Mouse (Mus musculus) forebrain, postnatal 0 days (tissue): ENCODE measurements around the gene Cd99l2. TPM values are rescaled to one million over a fixed set of nuclear protein-coding genes. Genes with fewer than 3 reads are reported as not detected.

Source experiments
- ATAC-seq: fragments of 200-750 bp; cut with Nextera tagmentation; 2 replicates; pipeline ENCODE4 v1.8.0; 2017; ENCODE audit warnings: mild to moderate bottlenecking, moderate library complexity
- DNase-seq: peaks from one replicate; pipeline ENCODE4 v3.0.0-alpha.2; 2015
- H3K27ac ChIP-seq: fragments of 300-500 bp; sonication (generic); 2 replicates; pipeline ENCODE4 v1.5.1; 2014; ENCODE audit warnings: low read depth, mild to moderate bottlenecking, antibody characterized with exemption, low read length, moderate library complexity, mixed read lengths
- H3K27me3 ChIP-seq: fragments of 300-500 bp; sonication (generic); 2 replicates; pipeline ENCODE4 v1.6.1; 2014; ENCODE audit warnings: mild to moderate bottlenecking, low read length, mixed read lengths; ENCODE audit not compliant: insufficient read depth
- H3K36me3 ChIP-seq: fragments of 300-500 bp; sonication (generic); 2 replicates; pipeline ENCODE4 v1.6.1; 2014; ENCODE audit warnings: mild to moderate bottlenecking, moderate library complexity; ENCODE audit not compliant: insufficient read depth
- H3K4me1 ChIP-seq: fragments of 300-500 bp; sonication (generic); 2 replicates; pipeline ENCODE4 v1.6.1; 2014; ENCODE audit warnings: antibody characterized with exemption; ENCODE audit not compliant: insufficient read depth
- H3K4me2 ChIP-seq: fragments of 300-500 bp; sonication (generic); 2 replicates; pipeline ENCODE4 v1.6.1; 2014; ENCODE audit warnings: low read depth, mild to moderate bottlenecking, moderate library complexity
- H3K4me3 ChIP-seq: fragments of 300-500 bp; sonication (generic); 2 replicates; pipeline ENCODE4 v1.5.1; 2014; ENCODE audit warnings: low read depth, low read length, mixed read lengths
- H3K9ac ChIP-seq: fragments of 300-500 bp; sonication (generic); 2 replicates; pipeline ENCODE4 v1.6.1; 2014; ENCODE audit warnings: mild to moderate bottlenecking
- H3K9me3 ChIP-seq: fragments of 300-500 bp; sonication (generic); 2 replicates; pipeline ENCODE4 v1.6.1; 2016; ENCODE audit warnings: low read length
- CTCF ChIP-seq: sonication (generic); IDR thresholded peaks from 2 replicates; pipeline ENCODE4 v1.5.1; 2016; ENCODE audit warnings: antibody characterized with exemption, control low read depth, low read depth
- WGBS: fragments of 180-500 bp; shearing (Covaris S2); extraction: QIAGEN DNeasy Blood & Tissue Kit; methylation state at CpG from one replicate; pipeline ENCODE4 v1.1.7; 2014; 5-methylcytosine and 5-hydroxymethylcytosine counted together
- polyA plus RNA-seq: library from polyadenylated mRNA; unstranded; fragments of >200 nt; fragmentation: Nextera tagmentation; extraction: Ambion mirVana; gene quantifications from 2 replicates; pipeline ENCODE4 v1.2.1, GENCODE M21; 2015
- total RNA-seq: library from RNA; depleted of rRNA; stranded (reverse); fragments of >200 nt; gene quantifications from 2 replicates; pipeline ENCODE4 v1.2.3, GENCODE M21; 2014

The Cd99l2 gene
- total and polyA plus RNA-seq, 2 experiments from 2014 or later = 61.1 to 94.8 TPM

DNA sequence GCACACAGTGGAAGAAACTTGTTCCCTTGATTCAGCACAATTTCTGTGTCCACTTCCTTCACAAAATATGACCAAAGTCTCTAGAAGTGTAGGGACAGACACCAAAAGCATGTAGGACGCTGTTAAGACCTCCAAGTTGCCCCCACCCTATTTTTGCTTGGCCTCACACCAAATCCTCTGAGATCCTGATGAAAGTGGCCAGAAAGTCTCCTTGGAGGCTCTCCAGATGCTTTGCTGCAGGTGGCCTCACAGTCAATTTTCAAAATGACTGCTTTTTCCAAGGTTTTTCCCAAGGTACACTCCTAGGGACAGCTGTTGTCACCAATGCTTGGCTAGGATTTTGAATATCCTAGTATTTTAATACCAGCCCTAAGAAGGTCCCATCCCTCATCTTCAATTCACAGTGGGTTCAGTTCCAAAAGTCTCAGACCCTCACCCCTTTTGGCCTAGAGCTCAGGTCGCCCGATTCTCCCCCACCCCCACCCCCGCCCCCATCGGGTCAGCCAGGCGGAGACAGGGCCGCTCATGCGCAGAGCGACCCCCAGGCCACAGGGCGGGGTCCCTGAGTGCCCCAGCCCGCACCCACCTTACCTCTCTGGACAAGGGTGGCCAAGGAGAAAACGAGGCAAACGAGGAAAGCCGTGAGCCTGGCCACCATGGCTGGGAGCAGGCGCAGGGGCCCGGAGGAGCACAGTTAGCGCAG lies 567 bp downstream of the Cd99l2 start:
- 27% methylated on average over 17 of the region's 17 CpGs for WGBS
- Histone ChIP-seq H3K9me3 (no peaks in the 10 kb centered on the region), H3K36me3 (no peaks in the 10 kb centered on the region), H3K27me3 (no peaks in the 10 kb centered on the region), H3K27ac (peak overlapping the region; percentile 91), H3K4me1 (no peaks in the 10 kb centered on the region), H3K9ac (peak overlapping the region; percentile 73), H3K4me2 (peak overlapping the region; percentile 70), H3K4me3 (peak overlapping the region; percentile 50)
- ATAC-seq (peak; percentile 60), DNase-seq (no peak)
- no peak for TF ChIP-seq CTCF

DNA sequence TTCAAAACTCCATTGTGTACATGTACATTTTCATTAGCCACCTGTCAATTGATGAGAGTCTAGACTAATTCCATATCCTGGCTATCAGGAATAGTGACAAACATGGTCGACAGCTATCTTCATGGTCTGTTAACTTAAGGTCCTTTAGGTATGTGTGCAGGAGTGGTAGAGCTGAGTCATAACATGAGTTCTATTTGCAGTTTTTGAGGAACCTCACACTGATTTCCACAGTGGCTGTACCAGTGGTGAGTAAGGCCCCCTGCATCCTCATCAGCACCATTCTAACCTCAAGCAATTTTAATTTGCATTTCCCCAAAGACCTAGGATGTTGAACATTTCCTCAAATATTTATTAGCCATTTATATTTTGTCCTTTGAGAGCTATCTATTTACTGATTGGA lies 3.3 kb downstream of the Cd99l2 start:
- no peak overlapping the region for H3K27ac ChIP-seq
- no peaks in the 10 kb centered on the region for H3K9me3 ChIP-seq
- H3K4me1 ChIP-seq = no peaks in the 10 kb centered on the region
- H3K27me3 ChIP-seq = no peaks in the 10 kb centered on the region
- no peak for ATAC-seq
- WGBS = 88% methylated on average over 1 of the region's 1 CpGs
- DNase-seq = no peak
- no peaks in the 10 kb centered on the region for H3K36me3 ChIP-seq
- TF ChIP-seq CTCF = no peak
- H3K4me3 ChIP-seq = no peak overlapping the region
- no peak overlapping the region for H3K9ac ChIP-seq
- H3K4me2 ChIP-seq = no peak overlapping the region

DNA sequence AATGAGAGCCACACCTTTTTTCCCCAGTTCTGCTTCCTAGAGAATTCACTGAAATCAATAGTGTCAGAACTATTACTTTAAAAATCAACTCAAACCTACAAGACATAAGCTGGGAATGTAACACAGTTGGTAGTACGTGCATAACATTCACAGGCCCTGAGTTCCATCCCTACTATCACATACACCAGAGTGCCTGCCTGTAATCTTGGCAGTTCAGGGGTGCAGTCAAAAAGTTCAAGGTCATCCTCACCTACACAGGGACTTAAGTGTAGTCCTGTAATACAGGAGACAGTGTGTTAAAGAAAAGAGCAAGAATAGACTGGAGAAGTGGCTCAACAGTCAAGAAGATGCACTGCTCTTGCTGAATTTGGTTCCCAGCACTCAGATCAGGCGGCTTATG lies 10.4 kb downstream of the Cd99l2 start:
- H3K27me3 ChIP-seq = no peaks in the 10 kb centered on the region
- no peak overlapping the region for H3K4me2 ChIP-seq
- 90% methylated on average over 2 of the region's 2 CpGs for WGBS
- no peak overlapping the region for H3K9ac ChIP-seq
- DNase-seq (no peak), ATAC-seq (no peak)
- H3K4me3 ChIP-seq = no peak overlapping the region
- TF ChIP-seq CTCF = no peak
- no peak overlapping the region for H3K27ac ChIP-seq
- H3K4me1 ChIP-seq = no peaks in the 10 kb centered on the region
- H3K9me3 ChIP-seq = no peaks in the 10 kb centered on the region
- H3K36me3 ChIP-seq = no peaks in the 10 kb centered on the region

DNA sequence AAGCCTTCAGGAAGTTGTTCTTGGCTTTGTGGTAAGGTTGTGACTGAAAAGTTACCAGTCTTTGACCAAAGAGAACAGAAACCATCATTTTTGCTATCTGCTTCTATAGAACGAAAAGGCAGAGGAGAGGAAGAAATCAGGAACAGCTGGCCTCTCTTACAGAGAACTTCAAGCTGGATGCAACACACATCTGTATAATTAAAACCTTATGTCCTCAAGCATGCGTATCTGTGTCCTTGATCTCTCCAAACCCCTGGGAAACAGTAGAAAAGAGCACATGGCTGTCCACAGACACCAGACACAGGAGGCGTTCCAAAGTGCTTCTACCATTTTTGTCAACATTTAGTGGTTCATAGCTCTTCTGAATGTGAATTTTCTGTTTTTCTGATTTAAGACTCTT lies 16.7 kb downstream of the Cd99l2 start:
- H3K27me3 ChIP-seq = no peaks in the 10 kb centered on the region
- H3K4me1 ChIP-seq = no peaks in the 10 kb centered on the region
- ATAC-seq = no peak
- DNase-seq = no peak
- no peak overlapping the region for H3K4me3 ChIP-seq
- no peak overlapping the region for H3K4me2 ChIP-seq
- no peaks in the 10 kb centered on the region for H3K9me3 ChIP-seq
- WGBS = 86% methylated on average over 3 of the region's 3 CpGs
- no peak overlapping the region for H3K9ac ChIP-seq
- H3K36me3 ChIP-seq = no peaks in the 10 kb centered on the region
- TF ChIP-seq CTCF = no peak
- no peak overlapping the region for H3K27ac ChIP-seq

DNA sequence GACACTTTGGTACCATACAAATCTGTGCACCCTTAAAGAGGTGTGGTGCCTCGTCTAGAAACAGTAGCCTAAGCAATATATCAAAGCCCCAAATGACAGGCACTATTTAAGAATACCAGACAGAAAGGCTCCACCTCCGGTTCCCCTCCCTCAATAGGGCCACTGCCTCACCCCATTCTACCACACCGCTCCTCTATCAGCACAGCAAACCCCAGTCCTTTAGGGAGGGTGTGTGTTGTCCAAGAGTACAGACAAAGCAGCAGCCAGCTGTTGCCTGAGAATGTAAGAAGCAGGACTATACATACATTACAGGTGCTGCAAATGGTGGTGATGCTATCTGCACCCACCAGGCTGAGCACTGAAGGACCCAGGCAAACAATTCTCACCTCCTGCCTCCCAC lies 17.2 kb downstream of the Cd99l2 start:
- Histone ChIP-seq H3K4me3 (no peak overlapping the region), H3K27me3 (no peaks in the 10 kb centered on the region), H3K9me3 (no peaks in the 10 kb centered on the region), H3K36me3 (no peaks in the 10 kb centered on the region), H3K9ac (no peak overlapping the region), H3K4me1 (no peaks in the 10 kb centered on the region), H3K4me2 (no peak overlapping the region), H3K27ac (no peak overlapping the region)
- no peak for TF ChIP-seq CTCF
- ATAC-seq (no peak), DNase-seq (no peak)
- WGBS = 76% methylated on average over 3 of the region's 3 CpGs

DNA sequence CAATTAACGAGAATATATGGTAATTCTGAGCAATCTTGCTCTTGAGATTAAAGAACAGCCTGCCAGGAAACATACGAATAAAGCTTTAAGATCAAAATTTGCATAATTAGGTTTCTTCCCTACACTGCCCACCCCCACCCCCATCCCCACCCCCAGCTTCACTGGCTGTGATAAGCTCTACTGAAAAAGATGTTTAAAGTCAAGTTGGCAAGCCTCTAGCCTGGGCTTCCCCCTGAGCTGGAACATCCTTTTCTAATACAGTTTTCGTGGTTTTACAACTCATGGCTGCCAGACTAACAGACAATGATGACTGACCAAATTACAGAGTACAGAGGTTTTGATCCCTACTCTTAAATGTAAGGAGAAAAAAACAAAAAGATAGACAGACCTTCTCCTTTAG lies 17.6 kb downstream of the Cd99l2 start:
- ATAC-seq (no peak), DNase-seq (no peak)
- no peak for TF ChIP-seq CTCF
- Histone ChIP-seq H3K4me2 (no peak overlapping the region), H3K27ac (no peak overlapping the region), H3K36me3 (no peaks in the 10 kb centered on the region), H3K9me3 (no peaks in the 10 kb centered on the region), H3K4me1 (no peaks in the 10 kb centered on the region), H3K4me3 (no peak overlapping the region), H3K27me3 (no peaks in the 10 kb centered on the region), H3K9ac (no peak overlapping the region)
- WGBS = 44% methylated on average over 3 of the region's 3 CpGs

DNA sequence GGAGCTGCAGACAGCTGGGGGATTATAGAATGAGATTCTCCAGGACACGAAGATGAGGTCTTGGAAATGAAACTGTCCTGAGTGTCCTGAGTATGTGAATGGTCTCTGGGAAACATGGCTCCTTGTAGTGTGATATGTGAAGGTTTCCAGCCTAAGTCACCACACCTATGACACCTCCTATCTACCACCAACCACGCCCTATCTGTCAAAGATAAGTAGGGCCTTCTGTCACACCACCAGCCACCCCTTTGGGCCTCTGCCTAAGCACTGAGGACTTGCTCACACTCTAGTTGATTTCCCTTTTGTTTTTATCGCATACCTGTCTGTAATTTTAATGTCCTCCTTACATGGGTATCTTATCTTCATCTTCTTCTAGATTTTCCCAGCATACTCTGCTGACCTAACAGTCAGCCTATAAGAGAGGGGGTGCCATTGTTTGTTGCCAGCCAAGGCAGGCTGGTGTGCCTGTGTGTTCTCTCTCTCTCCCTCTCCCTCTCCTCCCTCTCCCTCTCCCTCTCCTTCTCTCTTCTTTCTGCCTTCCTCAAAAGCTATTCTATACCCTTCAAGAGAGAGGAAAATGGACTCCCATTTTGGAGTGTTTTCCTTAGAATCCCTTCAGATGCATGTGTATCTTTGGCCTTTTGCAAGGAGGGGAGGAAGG lies 18.2 kb downstream of the Cd99l2 start:
- no peak for ATAC-seq
- Histone ChIP-seq H3K9me3 (no peaks in the 10 kb centered on the region), H3K27ac (no peak overlapping the region)

More for the DNA sequence above, 18.2 kb downstream of the Cd99l2 start:
- DNase-seq = no peak
- Histone ChIP-seq H3K4me1 (no peaks in the 10 kb centered on the region), H3K36me3 (no peaks in the 10 kb centered on the region), H3K4me2 (no peak overlapping the region), H3K9ac (no peak overlapping the region), H3K27me3 (no peaks in the 10 kb centered on the region), H3K4me3 (no peak overlapping the region)
- WGBS = 85% methylated on average over 3 of the region's 3 CpGs
- no peak for TF ChIP-seq CTCF
